Mouse (Mus musculus): ENCODE results near the gene Lrrc58.
A peak's percentile ranks its signal among the peaks of the same experiment; 100 is the strongest.

Gene Lrrc58

GRCm38 (mm10) chr16:37869470-37870231 lies 1.5 kb downstream of the Lrrc58 start:
- DNase-seq, result no peak

- DNase-seq, result no peak
Observed at GRCm38 (mm10) chr16:37871112-37871715, 3.0 kb downstream of the Lrrc58 start.

- peak in 1 of 2 experiments; percentile 30 for DNase-seq
Observed at GRCm38 (mm10) chr16:37874501-37875235, 6.5 kb downstream of the Lrrc58 start.

DNA sequence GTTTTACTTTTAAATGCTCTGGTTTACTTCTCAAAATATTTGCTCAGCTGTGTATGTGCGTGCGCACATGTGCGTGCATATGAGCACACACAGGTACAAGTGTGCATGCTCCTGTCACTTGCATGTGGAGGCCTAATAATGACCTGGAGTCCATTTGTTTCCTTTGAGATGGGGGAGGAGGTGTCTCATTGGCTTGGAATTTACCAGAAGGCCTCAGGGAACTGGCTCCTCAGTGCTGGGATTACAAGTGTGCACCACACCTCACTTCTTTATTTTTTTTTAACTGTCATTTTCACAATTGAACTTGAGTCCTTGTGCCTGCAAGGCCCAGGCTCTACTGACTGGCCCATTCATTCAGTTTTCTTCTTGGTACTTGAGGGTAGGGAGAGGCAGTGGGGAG lies 9.2 kb downstream of the Lrrc58 start:
- no peak for DNase-seq

GRCm38 (mm10) chr16:37878951-37879505 lies 10.8 kb downstream of the Lrrc58 start:
- no peak for DNase-seq

GRCm38 (mm10) chr16:37879750-37880419 lies 11.7 kb downstream of the Lrrc58 start:
- no peak for DNase-seq

DNA sequence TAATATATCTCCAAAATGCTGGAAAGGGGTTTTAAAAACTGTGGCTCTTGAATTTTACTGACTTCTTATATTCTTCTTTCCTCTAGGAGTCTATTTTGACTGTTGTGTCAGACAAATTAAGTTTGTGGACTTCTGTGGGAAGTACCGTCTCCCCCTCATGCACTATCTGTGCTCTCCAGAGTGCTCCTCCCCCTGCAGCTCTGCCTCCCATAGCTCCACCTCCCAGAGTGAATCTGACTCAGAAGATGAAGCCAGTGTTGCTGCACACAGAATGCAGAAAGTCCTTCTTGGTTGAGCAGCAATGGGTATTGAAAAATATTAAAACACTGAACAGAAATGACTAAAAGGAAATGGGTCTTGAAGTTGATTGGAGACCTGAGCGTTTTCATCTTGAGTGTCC lies 13.0 kb downstream of the Lrrc58 start:
- no peak for DNase-seq

DNA sequence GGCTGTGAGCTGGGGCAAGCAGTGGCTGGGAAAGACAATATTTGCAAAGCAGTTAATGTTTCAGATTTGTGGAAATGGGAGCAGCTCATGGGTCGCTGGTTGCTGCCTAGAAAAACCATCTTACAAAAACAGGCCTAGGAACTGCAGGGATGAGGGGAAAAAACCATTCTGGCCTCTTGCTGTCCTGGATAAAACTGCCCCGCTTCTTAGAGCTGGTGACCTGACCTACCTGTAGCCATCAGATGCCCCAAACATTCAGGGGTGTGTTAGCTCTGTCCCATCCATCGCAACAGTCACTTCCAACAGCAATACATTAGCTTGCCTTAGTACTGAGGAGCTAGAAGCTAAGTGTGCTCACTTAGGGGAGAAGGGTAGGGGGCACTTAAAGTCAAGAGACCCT lies 20.8 kb downstream of the Lrrc58 start:
- no peak for DNase-seq

GRCm38 (mm10) chr16:37892667-37893066 lies 24.5 kb downstream of the Lrrc58 start:
- no peak for DNase-seq

DNA sequence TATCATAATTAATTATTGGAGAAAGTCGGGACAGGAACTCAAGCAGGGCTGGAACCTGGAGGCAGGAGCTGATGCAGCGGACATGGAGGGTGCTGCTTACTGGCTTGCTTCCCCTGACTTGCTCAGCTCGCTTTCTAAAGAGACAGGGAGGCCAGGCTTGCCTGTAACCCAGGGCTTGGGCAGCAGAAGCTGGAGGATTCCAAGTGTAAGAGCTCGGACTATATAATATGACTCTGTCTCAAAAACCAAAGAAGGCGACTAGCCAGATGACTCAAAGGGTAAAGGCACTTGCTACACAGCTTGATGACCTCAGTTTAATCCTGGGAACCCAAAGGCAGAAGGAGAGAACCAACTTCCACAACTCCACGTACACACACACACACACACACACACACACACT lies 25.2 kb downstream of the Lrrc58 start:
- DNase-seq, result no peak

GRCm38 (mm10) chr16:37893942-37894341 lies 25.8 kb downstream of the Lrrc58 start:
- DNase-seq, result no peak

GRCm38 (mm10) chr16:37898790-37899189 lies 30.6 kb downstream of the Lrrc58 start:
- no peak for DNase-seq

GRCm38 (mm10) chr16:37899357-37899756 lies 31.2 kb downstream of the Lrrc58 start:
- DNase-seq, result no peak

DNA sequence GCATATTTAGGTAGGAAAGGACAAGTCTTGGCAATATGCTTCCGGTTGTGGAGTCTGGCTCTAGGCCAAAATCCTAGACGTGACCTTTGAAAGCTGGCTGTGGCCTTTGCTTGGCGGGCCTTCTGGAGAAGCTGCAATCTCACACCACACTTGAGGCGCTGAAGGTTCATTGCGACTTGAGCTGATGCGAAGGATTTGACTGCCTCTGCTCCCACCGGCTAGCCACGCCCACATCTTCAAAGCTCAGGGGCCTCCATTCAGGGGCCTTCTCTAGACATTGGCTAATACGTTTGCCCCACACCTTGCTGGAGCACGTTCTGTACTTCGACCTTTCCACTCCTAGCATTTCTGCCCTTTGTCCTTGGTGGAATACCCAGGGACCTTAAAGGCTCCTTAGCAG lies 33.1 kb downstream of the Lrrc58 start:
- DNase-seq, result no peak

DNA sequence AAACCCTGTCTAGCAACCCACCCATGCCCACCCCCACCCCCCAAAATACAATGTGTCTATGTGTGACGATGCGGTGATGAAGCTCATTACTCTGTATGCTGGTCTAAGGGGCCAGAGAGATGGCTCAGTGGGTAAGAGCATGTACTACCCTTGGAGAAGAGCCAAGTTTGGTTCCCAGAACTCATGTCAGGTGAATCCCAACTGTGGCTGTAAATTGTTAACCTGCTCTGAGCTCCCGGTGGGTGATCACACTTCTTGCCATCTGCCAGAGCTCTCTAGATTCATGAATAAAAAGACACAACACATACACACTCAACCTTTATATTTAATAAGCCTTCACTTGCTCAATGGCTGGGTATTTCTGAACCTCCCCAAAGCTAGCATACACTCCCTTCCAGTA lies 38.3 kb downstream of the Lrrc58 start:
- no peak for DNase-seq

DNA sequence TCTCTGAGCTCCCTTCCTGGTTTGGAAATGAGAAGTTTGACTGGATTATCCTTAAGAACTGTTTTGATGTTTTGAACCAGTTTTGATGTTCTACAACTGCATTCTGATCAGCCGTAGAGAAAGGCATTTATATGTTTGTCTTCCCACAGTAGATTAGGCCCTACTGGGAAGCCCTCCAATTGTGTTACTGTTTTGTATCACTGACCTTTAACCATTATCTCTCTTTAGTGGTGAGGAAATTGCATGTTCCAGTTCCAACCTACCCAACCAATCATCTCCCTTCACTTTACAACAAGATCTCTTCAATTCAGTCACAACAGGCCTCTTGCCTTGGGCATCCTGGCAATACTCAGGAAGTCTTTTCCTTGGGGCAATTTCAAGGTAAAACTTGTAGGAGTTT lies 42.9 kb downstream of the Lrrc58 start:
- DNase-seq, result no peak

GRCm38 (mm10) chr16:37916138-37916817 lies 48.1 kb downstream of the Lrrc58 start, which contains the start of gene Gpr156:
Gene Gpr156, plus strand, starts transcription at chr16:37916496.
- peak; percentile 64 to 65 for DNase-seq

DNA sequence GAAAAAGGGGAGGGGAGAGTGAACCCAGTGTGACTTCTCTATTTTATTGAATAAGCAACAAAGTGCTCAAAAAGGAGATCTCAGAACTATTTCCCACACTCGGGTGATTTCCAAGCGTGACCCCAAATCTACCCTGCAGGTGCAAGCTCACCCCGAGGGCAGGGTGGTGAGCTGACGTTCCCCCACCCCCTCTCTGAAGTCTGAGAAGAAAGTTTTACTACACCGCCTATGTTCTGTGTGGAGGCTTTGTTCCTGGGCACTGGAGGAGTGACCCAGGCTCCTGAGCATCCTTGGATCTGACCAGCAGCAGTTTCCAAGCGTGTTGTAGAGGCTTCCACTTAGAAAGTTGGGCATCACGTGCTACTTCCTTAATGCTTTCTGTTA lies 48.6 kb downstream of the Lrrc58 start:
- no peak for DNase-seq

- no peak for DNase-seq
Observed at GRCm38 (mm10) chr16:37919000-37919399, 50.8 kb downstream of the Lrrc58 start.

GRCm38 (mm10) chr16:37920842-37921409 lies 52.7 kb downstream of the Lrrc58 start:
- no peak for DNase-seq

- no peak for DNase-seq
Observed at GRCm38 (mm10) chr16:37926087-37926486, 57.9 kb downstream of the Lrrc58 start.

DNA sequence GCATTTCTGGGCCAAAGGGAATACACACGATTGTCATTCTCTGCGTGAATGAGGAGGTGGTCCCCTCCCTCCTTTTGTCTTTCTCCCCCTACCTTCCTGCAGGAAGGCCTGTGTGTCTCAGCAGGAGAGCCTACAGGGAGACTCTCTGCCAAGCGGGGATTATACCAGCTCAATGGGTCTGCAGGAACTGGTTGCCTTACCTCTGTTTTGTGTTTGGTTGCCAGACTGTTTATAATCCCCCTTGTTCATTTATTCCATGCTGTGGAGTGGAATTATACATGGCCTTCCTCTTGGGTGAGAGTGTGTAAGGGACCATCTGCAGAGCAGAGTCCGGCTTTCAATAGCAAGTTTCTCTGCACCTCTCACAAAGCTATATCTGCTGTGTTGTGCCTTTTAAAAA lies 58.9 kb downstream of the Lrrc58 start:
- DNase-seq, result no peak

All from lung, postnatal 4 days (tissue).